Mouse (Mus musculus) thymus, postnatal 14 days (tissue): ENCODE data around the gene Tldc1.

Experiments used
- DNase-seq: peaks from one replicate; pipeline ENCODE4 v3.0.0; 2021

Tldc1 gene

DNA sequence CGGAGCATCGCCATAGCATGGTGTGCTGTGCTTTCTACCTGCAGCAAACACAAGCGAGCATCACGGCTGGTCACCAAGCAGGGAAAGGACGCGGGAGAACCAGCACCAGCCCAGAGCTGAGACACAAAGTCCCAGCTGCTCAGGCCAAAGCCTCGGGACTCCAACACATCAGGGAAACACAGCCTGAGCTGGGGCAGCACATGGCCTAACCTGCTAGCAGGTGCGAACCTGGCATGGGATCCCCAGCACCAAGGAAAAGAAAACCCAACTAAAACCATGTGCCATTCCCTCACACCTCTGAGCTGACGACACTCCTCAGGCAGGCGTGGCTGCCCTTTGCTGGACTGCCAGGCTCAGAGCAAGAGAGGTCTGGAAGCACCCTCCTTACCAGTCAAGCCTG lies 12.9 kb downstream of the Tldc1 start:
- no peak for DNase-seq

GRCm38 (mm10) chr8:119762226-119763220 lies 15.7 kb downstream of the Tldc1 start:
- no peak for DNase-seq

- no peak for DNase-seq
These were observed 16.5 kb downstream of the Tldc1 start for GRCm38 (mm10) chr8:119761692-119762091.

DNA sequence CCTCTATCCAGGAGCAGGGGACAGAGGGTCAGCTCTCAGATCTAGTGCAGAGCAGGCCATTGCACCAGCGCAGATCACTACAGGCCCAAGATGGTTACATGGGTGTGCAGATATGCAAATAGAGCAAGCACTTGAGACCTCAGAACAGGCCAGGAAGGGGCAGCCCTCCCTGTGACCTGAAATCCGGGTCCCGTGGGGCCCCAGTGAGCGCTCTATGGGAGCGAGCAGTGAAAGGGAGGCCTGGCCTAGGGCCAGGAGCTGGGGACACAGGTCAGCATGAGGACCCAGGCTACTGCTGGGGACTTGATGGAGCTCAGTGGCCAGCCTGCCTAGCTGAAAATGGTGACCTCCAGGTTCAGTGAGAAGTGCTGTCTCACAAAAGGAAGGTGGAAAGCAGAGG lies 21.7 kb downstream of the Tldc1 start:
- DNase-seq: no peak

GRCm38 (mm10) chr8:119756147-119756461 lies 22.1 kb downstream of the Tldc1 start:
- DNase-seq: no peak

GRCm38 (mm10) chr8:119755238-119756146 lies 22.7 kb downstream of the Tldc1 start:
- peak; percentile 41 for DNase-seq

DNA sequence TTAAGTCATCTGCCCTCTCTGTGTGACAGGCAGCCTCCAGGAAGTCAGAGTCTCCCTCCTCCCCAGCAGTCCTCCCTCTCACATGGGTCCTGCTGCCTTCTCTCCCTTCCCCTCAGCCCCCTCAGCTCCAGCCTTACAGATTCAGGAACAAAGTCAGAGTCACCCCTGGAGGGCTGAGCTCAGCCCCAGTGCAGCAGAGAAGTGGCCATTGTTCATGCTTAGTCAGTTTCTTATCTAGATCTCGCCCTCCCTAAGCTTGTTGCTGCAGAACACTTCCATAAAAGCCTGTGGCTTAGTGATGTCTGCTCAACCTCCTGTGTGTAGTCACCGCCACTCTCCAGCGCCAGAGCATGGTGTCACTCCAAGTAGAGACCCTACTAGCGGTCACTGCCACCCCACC lies 33.6 kb downstream of the Tldc1 start:
- DNase-seq: no peak

DNA sequence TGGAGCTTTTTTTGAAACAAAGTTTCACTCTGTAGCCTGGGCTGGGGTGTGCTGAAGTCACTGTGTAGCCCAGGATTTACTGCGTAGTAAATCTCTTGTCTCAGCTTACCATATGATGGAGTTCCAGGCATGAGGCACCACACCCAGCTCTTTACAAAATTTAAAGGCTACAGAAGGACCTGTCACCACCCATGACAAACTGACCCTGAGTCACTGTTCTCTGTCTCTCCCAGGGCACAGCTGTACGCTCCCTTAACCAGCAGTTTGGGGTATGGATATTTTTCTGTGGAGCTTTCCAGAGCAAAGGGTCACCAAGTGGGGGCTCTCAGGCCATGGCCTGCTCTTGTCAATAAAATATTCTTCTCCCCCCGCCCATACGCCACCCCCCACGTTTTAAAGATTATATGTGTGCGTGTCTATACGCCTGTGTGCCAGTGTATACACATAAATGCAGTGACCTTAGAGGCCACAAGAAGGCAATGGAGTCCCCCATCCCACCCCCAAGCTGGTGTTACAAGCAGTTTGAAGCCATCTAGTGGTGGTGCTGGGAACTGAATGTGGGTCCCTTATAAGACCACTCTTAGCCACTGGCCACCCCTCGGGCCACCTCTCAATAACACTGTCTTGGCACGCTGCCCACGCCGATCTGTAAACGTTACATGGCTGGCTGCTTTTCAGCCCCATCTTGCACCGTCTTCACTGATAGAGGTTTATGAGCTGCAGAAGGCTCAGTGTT lies 34.8 kb downstream of the Tldc1 start:
- peak; percentile 70 for DNase-seq

DNA sequence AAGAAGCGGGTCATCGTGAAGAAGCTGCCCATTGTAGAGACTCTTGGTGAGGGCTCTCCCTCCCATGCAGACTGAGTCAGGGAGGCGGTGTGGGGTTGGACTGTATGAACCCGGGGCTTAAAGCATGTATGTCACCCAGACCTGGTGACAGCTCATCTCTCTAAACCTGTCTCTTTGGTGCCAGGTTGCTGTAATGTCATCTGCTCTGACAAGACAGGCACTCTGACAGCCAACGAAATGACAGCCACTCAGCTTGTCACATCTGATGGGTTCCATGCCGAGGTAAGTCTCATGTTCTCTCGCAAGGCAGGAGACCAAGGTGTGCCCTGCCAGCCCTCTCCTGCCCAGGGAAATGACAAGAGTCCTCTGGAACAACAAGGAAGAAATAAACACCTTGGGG lies 35.8 kb downstream of the Tldc1 start:
- no peak for DNase-seq

- DNase-seq: no peak
These were observed 37.6 kb downstream of the Tldc1 start for GRCm38 (mm10) chr8:119740634-119741033.

- no peak for DNase-seq
These were observed 39.9 kb downstream of the Tldc1 start for GRCm38 (mm10) chr8:119738129-119738907.

GRCm38 (mm10) chr8:119737093-119737900 lies 40.9 kb downstream of the Tldc1 start:
- DNase-seq: no peak

DNA sequence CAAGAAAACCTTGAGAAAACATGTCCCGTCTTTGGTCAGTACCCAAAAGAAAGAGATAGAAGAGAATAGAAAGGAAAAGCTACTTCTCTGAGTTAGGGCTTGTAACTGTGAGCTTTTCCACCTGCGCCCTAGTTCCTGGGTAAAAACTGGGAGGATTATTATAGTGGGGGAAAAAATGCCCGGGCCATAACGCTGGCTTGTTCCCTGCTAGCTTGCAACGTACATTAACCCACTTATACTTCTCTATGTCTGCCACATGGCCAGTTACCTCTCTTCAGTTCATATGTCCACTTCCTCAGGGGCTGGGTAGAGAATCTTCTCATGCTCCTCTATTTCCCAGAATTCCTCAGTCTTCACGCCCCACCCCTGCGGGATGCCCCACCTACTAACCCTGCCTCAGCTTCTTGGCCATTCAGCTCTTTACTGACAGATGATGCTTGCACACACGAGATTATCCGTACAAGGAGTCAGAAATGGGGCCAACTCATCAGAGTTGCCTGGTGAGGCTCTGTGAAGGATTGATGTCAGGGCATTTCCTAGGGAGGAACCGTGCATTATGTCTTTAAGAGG lies 41.8 kb downstream of the Tldc1 start:
- DNase-seq: no peak

DNA sequence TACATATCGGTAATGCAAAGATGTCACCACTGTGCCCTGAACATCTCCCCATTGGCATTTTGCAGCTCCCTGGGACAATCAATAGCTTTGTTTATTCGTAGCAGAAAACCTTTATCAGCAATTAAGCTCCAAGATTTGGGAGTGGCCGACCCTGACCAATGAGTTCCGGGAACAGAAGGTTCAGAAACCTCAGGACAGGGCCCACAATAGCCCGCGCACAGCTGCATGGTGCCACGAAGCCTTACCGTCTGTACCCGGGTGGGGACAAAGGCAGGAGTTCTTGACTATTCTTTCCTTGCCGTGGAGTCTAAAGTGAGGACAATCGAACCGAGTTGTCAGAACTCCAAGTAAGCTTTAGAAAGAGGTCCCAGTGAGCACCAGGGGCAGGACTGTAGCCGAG lies 46.1 kb downstream of the Tldc1 start:
- DNase-seq: no peak

DNA sequence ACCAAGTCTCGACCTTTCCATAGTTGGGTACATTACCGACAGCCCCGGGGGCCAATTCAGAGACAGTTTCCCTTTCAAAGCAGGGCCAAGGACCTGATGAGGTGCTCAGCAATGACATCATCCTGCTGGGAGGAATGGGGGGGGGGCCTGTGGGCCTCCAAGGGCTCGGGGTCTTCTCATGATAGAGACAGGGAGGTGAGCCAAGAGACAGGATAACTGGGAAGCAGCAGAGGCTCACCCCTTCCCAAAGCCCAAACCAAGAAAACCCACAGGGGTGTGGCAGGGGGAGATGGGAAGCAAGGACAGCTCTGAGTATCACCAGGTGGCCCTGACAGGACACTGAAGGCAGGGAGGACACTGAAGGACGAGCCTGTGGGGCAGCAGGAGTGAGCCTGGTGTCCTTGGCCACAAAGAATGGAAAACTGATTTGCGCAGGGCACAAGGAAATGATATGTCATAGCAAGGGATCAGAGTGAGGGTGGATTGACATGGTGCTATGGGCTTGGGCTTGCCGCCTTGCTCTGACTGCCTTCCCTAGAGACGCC lies 49.8 kb downstream of the Tldc1 start:
- DNase-seq: no peak

GRCm38 (mm10) chr8:119727093-119727492 lies 51.1 kb downstream of the Tldc1 start:
- no peak for DNase-seq

DNA sequence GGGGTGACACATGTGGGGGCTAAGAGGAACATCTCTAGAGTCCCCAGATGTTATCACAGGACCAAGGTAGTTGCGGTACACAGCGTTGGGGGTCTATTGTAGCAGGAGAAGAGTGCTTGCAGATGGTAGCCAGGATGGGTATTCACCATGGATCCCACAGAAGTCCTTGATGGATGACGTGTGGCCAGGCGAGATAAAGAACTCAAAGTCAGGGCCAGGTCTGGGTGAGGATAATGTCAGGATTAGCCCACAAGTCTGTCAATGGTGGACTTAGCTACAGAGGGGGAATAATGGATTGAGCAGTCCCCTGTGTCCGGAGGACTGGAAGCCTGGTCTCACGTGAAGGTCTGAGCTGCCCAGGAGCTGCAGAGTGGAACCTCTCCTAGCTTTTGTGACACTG lies 53.6 kb downstream of the Tldc1 start:
- no peak for DNase-seq

DNA sequence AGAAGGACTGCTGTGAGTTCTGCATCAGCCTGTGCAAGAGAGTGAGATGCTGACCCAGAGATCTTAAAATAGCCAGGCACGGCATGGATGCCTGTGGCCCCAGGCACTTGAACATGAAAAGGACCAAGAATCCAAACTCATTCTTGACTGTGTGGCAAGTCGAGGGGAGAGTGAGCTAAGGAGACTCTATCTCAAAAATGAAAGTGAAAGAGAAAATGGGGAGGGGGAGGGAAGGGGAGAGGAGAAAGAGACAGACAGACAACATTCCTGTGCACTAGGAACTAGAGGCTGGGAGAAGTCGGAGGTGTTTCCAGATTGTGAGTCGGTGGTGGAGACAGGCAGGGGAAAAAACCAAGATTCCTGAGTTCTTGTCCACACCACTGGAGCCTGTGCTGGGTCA lies 54.5 kb downstream of the Tldc1 start:
- DNase-seq: no peak

DNA sequence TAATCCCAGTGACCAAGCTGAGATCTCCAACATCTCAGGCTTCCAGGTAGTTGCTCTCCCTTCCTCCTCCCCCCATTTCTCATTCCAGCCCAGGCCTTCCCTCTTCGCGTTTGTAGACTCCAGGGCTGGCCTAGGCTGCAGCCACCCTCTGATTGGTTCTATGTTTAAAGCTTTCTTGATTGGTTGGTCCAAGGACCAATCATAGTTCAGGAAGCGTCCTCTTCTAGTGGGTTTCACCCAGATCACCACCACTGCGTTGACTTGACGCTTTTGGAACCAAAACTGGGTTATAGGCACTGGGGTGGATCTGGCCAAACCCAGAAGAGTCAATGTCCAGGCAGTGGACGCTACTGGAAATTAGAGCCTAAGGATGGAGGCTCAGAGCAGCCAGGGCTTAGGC lies 55.9 kb downstream of the Tldc1 start:
- no peak for DNase-seq

DNA sequence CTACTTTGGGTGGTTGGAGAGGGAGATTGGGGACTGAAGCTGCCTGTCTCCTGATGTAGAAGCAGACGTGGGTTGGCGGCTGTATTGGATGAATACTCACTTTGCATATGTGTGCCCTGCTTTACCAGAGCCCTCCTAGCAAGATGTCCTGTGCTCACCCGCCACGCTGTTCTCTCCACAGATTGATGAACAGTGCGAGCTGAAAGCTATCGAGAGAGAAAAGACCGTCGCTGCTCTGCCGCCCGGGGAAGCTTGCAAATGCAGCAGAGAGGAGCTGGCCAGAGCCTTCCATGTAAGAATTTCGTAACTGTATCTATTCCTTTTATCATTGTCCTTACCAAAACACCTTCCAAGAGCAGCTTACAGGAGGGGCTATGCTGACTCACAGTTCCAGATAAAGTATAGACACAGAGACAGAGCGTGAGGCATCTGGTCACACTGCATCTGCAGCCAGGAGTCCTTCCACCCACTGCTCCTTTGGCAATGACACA lies 59.2 kb downstream of the Tldc1 start:
- DNase-seq: no peak

DNA sequence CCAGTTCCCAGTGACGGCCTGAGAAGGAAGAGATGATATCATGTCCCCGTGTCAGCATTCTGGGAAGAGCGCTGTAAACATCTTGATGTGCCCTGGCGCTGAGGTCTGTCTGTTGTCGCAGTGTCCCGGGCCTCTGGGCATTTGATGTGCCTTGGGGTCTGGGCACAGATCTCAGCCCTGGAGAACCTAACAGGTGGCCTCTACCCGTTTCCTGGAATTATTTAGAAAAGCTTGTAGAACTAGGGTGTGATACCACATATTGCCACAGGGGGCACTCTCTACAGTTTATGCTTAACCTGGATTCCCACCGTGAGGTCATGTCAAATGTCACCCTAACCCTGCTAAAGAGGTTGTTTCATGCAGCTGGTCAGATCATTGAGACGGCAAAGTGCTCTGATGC lies 60.5 kb downstream of the Tldc1 start:
- peak; percentile 51 for DNase-seq
